Mouse (Mus musculus): Measurements from ENCODE around the gene 4930539E08Rik. TPM values are rescaled to one million over a fixed set of nuclear protein-coding genes. Genes with fewer than 3 reads are reported as not detected.

Gene 4930539E08Rik
- polyA plus RNA-seq, 1 experiment from 2014 or later: 0.09 TPM

DNA sequence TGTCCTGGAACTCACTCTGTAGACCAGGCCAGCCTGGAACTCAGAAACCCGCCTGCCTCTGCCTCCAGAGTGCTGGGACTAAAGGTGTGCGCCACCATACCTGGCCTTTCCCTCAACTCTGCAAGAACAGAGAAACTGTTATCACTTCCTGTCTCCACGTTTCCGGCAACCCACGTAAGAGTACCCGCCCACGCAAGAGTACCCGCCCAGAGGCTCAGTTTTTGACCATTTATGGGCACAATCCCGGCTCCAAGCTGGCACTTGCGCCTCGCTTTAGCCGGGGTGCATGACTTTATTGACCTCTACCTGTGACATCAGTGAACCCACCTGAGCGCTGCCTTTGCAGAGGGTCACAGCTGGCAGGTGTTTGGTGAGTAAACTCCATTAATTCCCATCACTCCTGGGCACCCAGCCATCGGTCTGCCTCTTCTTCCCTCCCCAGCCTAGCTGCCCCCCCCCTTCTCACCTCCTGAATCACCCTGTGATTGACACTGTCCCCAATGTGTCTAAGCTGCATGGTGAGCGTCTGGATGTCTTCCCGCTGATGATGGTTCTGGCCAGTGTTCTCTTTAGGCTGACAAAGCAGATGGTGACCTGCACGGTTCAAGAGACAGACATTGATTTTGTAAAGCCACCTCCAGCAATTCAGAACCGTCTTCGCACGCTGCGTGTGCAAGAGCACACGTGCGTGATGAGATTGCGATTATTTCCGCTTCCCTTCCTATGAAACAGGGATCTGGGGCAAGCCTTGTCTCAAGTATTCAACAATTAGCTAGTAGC is 25.8 kb upstream of the 4930539E08Rik start:
- Histone ChIP-seq H3K27me3 (ENCODE audit: insufficient read depth, low read length) (no peaks in the 10 kb centered on the region), H3K36me3 (replicated peaks; ENCODE audit: insufficient read depth, low read length) (no peaks in the 10 kb centered on the region), H3K4me3 (ENCODE audit: low read depth, low read length) (no peak overlapping the region), H3K4me2 (ENCODE audit: low read depth, low read length) (no peak overlapping the region), H3K27ac (ENCODE audit: low read depth) (no peak overlapping the region), H3K4me1 (ENCODE audit: insufficient read depth) (peaks cover 7% of the 10 kb centered on the region), H3K9ac (replicated peaks) (no peak overlapping the region), H3K9me3 (ENCODE audit: low read length) (no peaks in the 10 kb centered on the region)
- no peak for TF ChIP-seq CTCF (IDR thresholded peaks at IDR 0.05; ENCODE audit: low read depth)
- no peak for TF ChIP-seq EP300 (IDR thresholded peaks at IDR 0.05; ENCODE audit: low read depth)
- DNase-seq: no peak
- 85% methylated on average over 25 of the region's 25 CpGs for WGBS (ENCODE audit: insufficient replicate concordance)
- no peak for ATAC-seq

DNA sequence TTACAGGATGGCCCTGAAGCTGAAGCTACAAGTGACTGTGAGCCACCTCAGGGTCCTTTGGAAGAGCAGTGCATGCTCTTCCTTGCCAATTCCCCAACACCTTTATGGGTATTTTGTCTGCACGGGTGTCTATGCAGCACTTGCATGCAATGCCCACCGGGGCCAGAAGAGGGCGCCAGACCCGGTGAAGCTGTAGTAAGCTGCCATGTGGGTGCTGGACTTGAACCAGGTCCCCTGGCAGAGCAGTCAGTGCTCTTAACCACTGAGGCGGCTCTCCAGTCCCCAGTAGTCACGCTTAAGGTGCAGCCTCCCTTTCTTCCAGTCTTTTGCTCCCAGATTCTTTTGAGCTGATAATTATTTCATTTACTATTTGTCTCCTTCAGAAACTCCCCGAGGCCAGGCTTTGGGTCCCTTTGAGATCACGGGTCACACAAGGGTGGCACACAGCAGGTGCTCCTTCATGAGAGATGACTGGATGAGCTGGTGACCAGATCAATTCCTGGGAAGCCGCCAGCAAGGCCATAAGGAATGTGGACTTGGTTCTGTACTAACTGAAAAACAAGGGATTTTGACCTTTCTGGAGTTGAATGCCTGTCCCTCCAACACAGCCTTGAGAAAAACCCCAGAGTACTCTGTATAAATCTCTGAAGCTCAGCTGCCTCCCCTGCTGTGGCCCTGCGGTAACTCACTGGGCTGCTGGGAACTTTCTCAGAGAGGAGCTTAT is 21.7 kb upstream of the 4930539E08Rik start:
- H3K4me2 ChIP-seq (ENCODE audit: low read depth, low read length): no peak overlapping the region
- ATAC-seq: peak; percentile 70
- no peak for TF ChIP-seq EP300 (IDR thresholded peaks at IDR 0.05; ENCODE audit: low read depth)
- peak; percentile 86 for TF ChIP-seq CTCF (IDR thresholded peaks at IDR 0.05; ENCODE audit: low read depth)
- H3K27me3 ChIP-seq (ENCODE audit: insufficient read depth, low read length): no peaks in the 10 kb centered on the region
- peak; percentile 81 for DNase-seq
- no peaks in the 10 kb centered on the region for H3K9me3 ChIP-seq (ENCODE audit: low read length)
- peak overlapping the region; percentile 29; the same call in 1 of the 2 replicates for H3K27ac ChIP-seq (ENCODE audit: low read depth)
- H3K4me3 ChIP-seq (ENCODE audit: low read depth, low read length): no peak overlapping the region
- H3K9ac ChIP-seq (replicated peaks): no peak overlapping the region
- WGBS (ENCODE audit: insufficient replicate concordance): 74% methylated on average over 10 of the region's 10 CpGs
- H3K4me1 ChIP-seq (ENCODE audit: insufficient read depth): peaks cover 9% of the 10 kb centered on the region
- H3K36me3 ChIP-seq (replicated peaks; ENCODE audit: insufficient read depth, low read length): no peaks in the 10 kb centered on the region

DNA sequence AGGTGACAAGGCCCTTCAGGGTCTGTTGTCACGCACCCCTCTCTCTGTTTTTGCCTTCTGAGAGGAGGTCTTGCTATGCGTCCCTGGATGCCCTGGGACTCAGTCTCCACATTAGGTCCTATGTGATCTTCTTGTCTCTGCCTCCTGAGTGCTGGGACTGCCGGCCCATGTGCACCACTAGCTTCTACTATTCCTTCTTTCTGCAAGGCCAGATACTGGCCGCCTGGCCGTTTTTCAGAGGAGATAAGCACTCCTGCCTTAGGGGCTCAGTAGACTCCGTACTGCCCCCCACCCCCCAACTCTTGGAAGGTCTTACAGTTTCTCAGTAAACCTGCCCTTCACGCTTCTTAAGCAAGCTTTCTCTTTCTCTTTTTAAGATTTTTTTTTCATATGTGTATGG is 21.0 kb upstream of the 4930539E08Rik start:
- Histone ChIP-seq H3K27me3 (ENCODE audit: insufficient read depth, low read length) (no peaks in the 10 kb centered on the region), H3K4me3 (ENCODE audit: low read depth, low read length) (no peak overlapping the region), H3K36me3 (replicated peaks; ENCODE audit: insufficient read depth, low read length) (no peaks in the 10 kb centered on the region), H3K4me2 (ENCODE audit: low read depth, low read length) (no peak overlapping the region), H3K9me3 (ENCODE audit: low read length) (no peaks in the 10 kb centered on the region), H3K27ac (ENCODE audit: low read depth) (peak overlapping the region; percentile 29; the same call in 1 of the 2 replicates), H3K9ac (replicated peaks) (no peak overlapping the region), H3K4me1 (ENCODE audit: insufficient read depth) (peaks cover 13% of the 10 kb centered on the region)
- DNase-seq (no peak), ATAC-seq (no peak)
- TF ChIP-seq CTCF (IDR thresholded peaks at IDR 0.05; ENCODE audit: low read depth) (no peak), EP300 (IDR thresholded peaks at IDR 0.05; ENCODE audit: low read depth) (no peak)
- WGBS (ENCODE audit: insufficient replicate concordance): 56% methylated on average over 7 of the region's 7 CpGs

DNA sequence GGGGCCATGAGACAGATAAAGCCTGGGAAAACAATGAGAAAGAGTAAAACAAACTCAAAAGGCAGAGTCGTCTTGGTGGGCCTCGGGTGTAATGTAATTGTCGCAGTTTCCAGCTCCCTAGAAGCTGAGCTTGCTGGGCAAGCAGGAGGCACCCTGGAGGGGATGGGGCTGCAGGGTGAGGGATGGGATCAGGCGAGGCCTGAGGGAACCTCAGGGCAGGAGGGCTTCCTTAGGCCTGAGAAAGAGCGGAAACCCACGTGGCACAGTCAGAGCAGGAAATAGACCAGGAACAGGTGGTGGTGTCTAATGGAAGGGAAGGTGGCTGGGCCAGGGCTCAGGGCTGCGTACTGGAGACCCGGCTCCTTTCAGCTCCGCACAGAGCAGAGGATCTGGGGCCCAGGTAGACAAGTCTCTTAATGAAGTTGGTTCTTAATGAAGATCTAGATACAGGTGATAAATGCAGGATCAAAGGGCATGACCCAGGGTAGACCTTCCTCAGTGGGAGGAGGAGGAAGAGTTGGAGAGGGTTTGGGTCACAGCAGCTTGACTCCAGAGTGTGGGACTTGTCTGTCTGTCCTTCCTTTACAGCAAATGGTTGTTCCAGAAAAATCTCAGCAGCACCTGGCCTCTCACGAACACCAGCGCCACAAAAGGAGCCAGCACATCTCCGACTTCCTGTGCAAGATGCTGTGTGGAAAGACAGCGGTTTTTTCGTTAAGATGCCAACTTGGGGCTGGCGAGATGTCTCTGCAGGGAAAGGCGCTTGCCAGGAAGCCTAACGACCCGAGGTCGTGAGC is 19.2 kb upstream of the 4930539E08Rik start:
- Histone ChIP-seq H3K36me3 (replicated peaks; ENCODE audit: insufficient read depth, low read length) (no peaks in the 10 kb centered on the region), H3K9me3 (ENCODE audit: low read length) (no peaks in the 10 kb centered on the region), H3K4me3 (ENCODE audit: low read depth, low read length) (no peak overlapping the region), H3K27ac (ENCODE audit: low read depth) (no peak overlapping the region), H3K4me2 (ENCODE audit: low read depth, low read length) (no peak overlapping the region), H3K4me1 (ENCODE audit: insufficient read depth) (peaks cover 28% of the 10 kb centered on the region), H3K9ac (replicated peaks) (no peak overlapping the region), H3K27me3 (ENCODE audit: insufficient read depth, low read length) (no peaks in the 10 kb centered on the region)
- TF ChIP-seq CTCF (IDR thresholded peaks at IDR 0.05; ENCODE audit: low read depth): no peak
- no peak for TF ChIP-seq EP300 (IDR thresholded peaks at IDR 0.05; ENCODE audit: low read depth)
- ATAC-seq (no peak), DNase-seq (no peak)
- WGBS (ENCODE audit: insufficient replicate concordance): 74% methylated on average over 19 of the region's 19 CpGs

DNA sequence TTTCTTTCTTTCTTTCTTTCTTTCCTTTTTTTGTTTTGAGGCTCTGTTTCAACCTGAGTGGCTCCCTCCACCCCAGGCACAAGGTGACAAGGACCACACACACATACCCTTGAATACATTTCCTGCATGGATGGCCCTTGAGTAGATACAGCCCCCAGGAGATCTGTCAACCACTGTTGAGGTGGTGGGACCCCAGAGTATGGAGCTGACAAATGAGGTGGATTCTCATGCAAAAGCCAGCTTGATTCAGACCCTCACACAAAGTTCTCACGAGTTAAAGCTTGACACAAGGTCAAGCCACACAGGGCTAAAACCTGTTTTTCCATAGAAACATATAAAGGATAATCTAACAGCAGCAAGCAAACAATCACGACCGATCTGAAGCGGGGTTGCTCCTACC is 17.1 kb upstream of the 4930539E08Rik start:
- no peak for TF ChIP-seq EP300 (IDR thresholded peaks at IDR 0.05; ENCODE audit: low read depth)
- TF ChIP-seq CTCF (IDR thresholded peaks at IDR 0.05; ENCODE audit: low read depth): no peak
- no peaks in the 10 kb centered on the region for H3K9me3 ChIP-seq (ENCODE audit: low read length)
- H3K27ac ChIP-seq (ENCODE audit: low read depth): peak overlapping the region; percentile 99
- no peak overlapping the region for H3K4me2 ChIP-seq (ENCODE audit: low read depth, low read length)
- no peak overlapping the region for H3K4me3 ChIP-seq (ENCODE audit: low read depth, low read length)
- WGBS (ENCODE audit: insufficient replicate concordance): 88% methylated on average over 4 of the region's 4 CpGs
- no peak for ATAC-seq
- H3K27me3 ChIP-seq (ENCODE audit: insufficient read depth, low read length): no peaks in the 10 kb centered on the region
- no peak for DNase-seq
- H3K9ac ChIP-seq (replicated peaks): no peak overlapping the region
- peaks cover 28% of the 10 kb centered on the region for H3K4me1 ChIP-seq (ENCODE audit: insufficient read depth)
- no peaks in the 10 kb centered on the region for H3K36me3 ChIP-seq (replicated peaks; ENCODE audit: insufficient read depth, low read length)

Data from liver, postnatal 0 days (tissue).